Comparison of ENCODE assay signal across 15 mouse cellular contexts in genomic region chr4:66302686-66303310, GRCm38 (mm10).
DNase-seq lines count a peak whose midpoint lies in the region; ATAC-seq lines count a peak whose summit lies in the region.
"Had no signal": no experiment of that assay in that cellular context is flagged by ENCODE, and none has a peak within 500 bp of the region (broad histone marks: within the 10 kb centered on the region; RNA-seq: fewer than 3 reads in every experiment).

No protein-coding gene starts in this region.

- no peak overlapping the region for H3K4me2 ChIP-seq in midbrain, embryonic 13.5 days (replicated peaks)
- no peak overlapping the region for H3K4me2 ChIP-seq in midbrain, embryonic 11.5 days
- H3K4me2 ChIP-seq in forebrain, embryonic 16.5 days (ENCODE audit: low read length), result no peak overlapping the region
- H3K4me2 ChIP-seq: heart, embryonic 15.5 days; liver, embryonic 11.5 days had no signal

- ATAC-seq in cerebellum, adult (ENCODE audit: insufficient number of reproducible peaks, low FRiP score, low TSS enrichment), result peak; percentile 77
- ATAC-seq in midbrain, embryonic 13.5 days, result peak; percentile 50
- no peak for ATAC-seq in midbrain, embryonic 11.5 days (ENCODE audit: low FRiP score)
- ATAC-seq in forebrain, embryonic 16.5 days, result peak; percentile 55
- no peak for ATAC-seq in CD4-positive, CD25-positive, alpha-beta regulatory T cell, adult 4 months
- ATAC-seq: intestine, embryonic 16.5 days had no signal

- H3K4me3 ChIP-seq in midbrain, embryonic 13.5 days (replicated peaks), result no peak overlapping the region
- H3K4me3 ChIP-seq in midbrain, embryonic 11.5 days (ENCODE audit: low read depth, low read length), result no peak overlapping the region
- H3K4me3 ChIP-seq in forebrain, embryonic 16.5 days (replicated peaks; ENCODE audit: low read length), result no peak overlapping the region
- H3K4me3 ChIP-seq: heart, embryonic 15.5 days; left cerebral cortex, adult 2 months had no signal

- no peaks in the 10 kb centered on the region for H3K36me3 ChIP-seq in midbrain, embryonic 13.5 days
- no peaks in the 10 kb centered on the region for H3K36me3 ChIP-seq in midbrain, embryonic 11.5 days (ENCODE audit: control insufficient read depth, insufficient read depth, low read length)
- H3K36me3 ChIP-seq in forebrain, embryonic 16.5 days (ENCODE audit: control insufficient read depth, insufficient read depth), result no peaks in the 10 kb centered on the region
- H3K36me3 ChIP-seq: heart, embryonic 15.5 days had no signal

- no peak for DNase-seq in cerebellum, adult 11 months
- DNase-seq in midbrain, embryonic 11.5 days (ENCODE audit: low spot score, missing footprints), result no peak
- DNase-seq in thymus, postnatal 0 days (ENCODE audit: low spot score), result no peak
- no peak for DNase-seq in thymus, postnatal 36 days
- DNase-seq: B cell, adult 2 months; gastrocnemius, postnatal 25 days; lung, postnatal 14 days had no signal

- H3K27me3 ChIP-seq in midbrain, embryonic 13.5 days, result no peaks in the 10 kb centered on the region
- H3K27me3 ChIP-seq in midbrain, embryonic 11.5 days (ENCODE audit: control insufficient read depth, insufficient read depth, low read length), result no peaks in the 10 kb centered on the region
- H3K27me3 ChIP-seq in forebrain, embryonic 16.5 days (replicated peaks; ENCODE audit: control insufficient read depth, insufficient read depth, low read length), result no peaks in the 10 kb centered on the region
- H3K27me3 ChIP-seq: heart, embryonic 15.5 days had no signal

- 56% methylated on average over 7 of the region's 7 CpGs for WGBS in midbrain, embryonic 13.5 days
- WGBS in midbrain, embryonic 11.5 days, result 75% methylated on average over 7 of the region's 7 CpGs
- 48% methylated on average over 7 of the region's 7 CpGs for WGBS in forebrain, embryonic 16.5 days

- H3K9ac ChIP-seq in midbrain, embryonic 13.5 days (replicated peaks), result no peak overlapping the region
- no peak overlapping the region for H3K9ac ChIP-seq in midbrain, embryonic 11.5 days (ENCODE audit: low read length)
- H3K9ac ChIP-seq in forebrain, embryonic 16.5 days (replicated peaks; ENCODE audit: low read depth, low read length), result no peak overlapping the region
- H3K9ac ChIP-seq: heart, embryonic 15.5 days had no signal

- H3K27ac ChIP-seq in midbrain, embryonic 13.5 days, result 0 out of 2 replicates have a peak overlapping the region, but pooled peaks have one; percentile 5
- H3K27ac ChIP-seq in midbrain, embryonic 11.5 days (ENCODE audit: low read depth, low read length), result no peak overlapping the region
- no peak overlapping the region for H3K27ac ChIP-seq in forebrain, embryonic 16.5 days (ENCODE audit: low read length)
- H3K27ac ChIP-seq: heart, embryonic 15.5 days; left cerebral cortex, adult 2 months had no signal

- H3K4me1 ChIP-seq in midbrain, embryonic 13.5 days (replicated peaks), result peaks cover 11% of the 10 kb centered on the region
- H3K4me1 ChIP-seq in midbrain, embryonic 11.5 days (ENCODE audit: control insufficient read depth, insufficient read depth, low read length), result no peaks in the 10 kb centered on the region
- peaks cover 14% of the 10 kb centered on the region for H3K4me1 ChIP-seq in forebrain, embryonic 16.5 days (replicated peaks; ENCODE audit: control insufficient read depth, insufficient read depth, low read length)
- H3K4me1 ChIP-seq: heart, embryonic 15.5 days had no signal

- H3K9me3 ChIP-seq in midbrain, embryonic 13.5 days, result no peaks in the 10 kb centered on the region
- no peaks in the 10 kb centered on the region for H3K9me3 ChIP-seq in midbrain, embryonic 11.5 days (ENCODE audit: control insufficient read depth, low read length)
- H3K9me3 ChIP-seq in forebrain, embryonic 16.5 days (ENCODE audit: control insufficient read depth, low read length), result no peaks in the 10 kb centered on the region
- H3K9me3 ChIP-seq: heart, embryonic 15.5 days had no signal

Comparison
In these comparisons a context has a peak if more than half of its experiments do, and no peak if none do; other contexts are left out.
1. ATAC-seq: peak in cerebellum, adult (single experiment), midbrain, embryonic 13.5 days (single experiment) and forebrain, embryonic 16.5 days (single experiment); none in midbrain, embryonic 11.5 days (single experiment) and CD4-positive, CD25-positive, alpha-beta regulatory T cell, adult 4 months (single experiment).